Mouse (Mus musculus): ENCODE data around the gene Sorcs2.

- TF ChIP-seq CTCF (conservative IDR thresholded peaks at IDR 0.05; ENCODE audit: low read length) (peak; percentile 61), POU5F1 (IDR thresholded peaks at IDR 0.05; ENCODE audit: borderline replicate concordance, low read length) (no peak), NANOG (IDR thresholded peaks at IDR 0.05; ENCODE audit: borderline replicate concordance, low read length) (no peak)
These were observed 422.3 kb downstream of the Sorcs2 start for GRCm38 (mm10) chr5:35975681-35976080.
